Mouse (Mus musculus): ENCODE measurements at regions not wholly inside any gene's neighbourhood (a gene's known extent, or its start where the extent isn't known, plus 50 kb on each side); places are given as distances from the start of the nearest gene placed in this dataset.

DNA sequence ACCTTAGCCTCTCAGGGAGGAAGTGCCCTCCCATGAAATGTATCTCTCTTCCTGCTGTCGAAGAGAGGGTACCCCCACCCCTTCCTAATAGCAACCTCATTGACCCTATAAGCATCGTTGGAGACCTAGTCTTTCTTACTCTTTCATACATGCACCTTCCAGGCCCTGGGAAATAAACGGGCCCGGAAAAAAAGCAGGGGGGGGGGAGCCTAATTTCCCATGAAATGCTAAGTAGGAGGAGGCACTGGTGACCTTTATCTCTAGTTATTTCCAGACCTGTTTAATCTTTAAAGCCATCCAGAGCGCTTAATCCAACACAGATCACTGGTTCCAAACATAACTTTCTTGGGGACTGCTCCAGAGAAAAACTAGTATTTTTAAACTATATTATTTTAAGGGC lies 260.5 kb upstream of the A1bg start:
- Histone ChIP-seq H3K4me3 (replicated peaks) (no peak overlapping the region), H3K9me3 (replicated peaks) (no peaks in the 10 kb centered on the region), H3K27me3 (no peaks in the 10 kb centered on the region), H3K4me2 (no peak overlapping the region), H3K4me1 (replicated peaks) (no peaks in the 10 kb centered on the region), H3K27ac (no peak overlapping the region), H3K36me3 (no peaks in the 10 kb centered on the region), H3K9ac (no peak overlapping the region)
- DNase-seq (no peak), ATAC-seq (ENCODE audit: low read depth) (no peak)
- WGBS (ENCODE audit: insufficient replicate concordance): 41% methylated on average over 5 of the region's 5 CpGs

DNA sequence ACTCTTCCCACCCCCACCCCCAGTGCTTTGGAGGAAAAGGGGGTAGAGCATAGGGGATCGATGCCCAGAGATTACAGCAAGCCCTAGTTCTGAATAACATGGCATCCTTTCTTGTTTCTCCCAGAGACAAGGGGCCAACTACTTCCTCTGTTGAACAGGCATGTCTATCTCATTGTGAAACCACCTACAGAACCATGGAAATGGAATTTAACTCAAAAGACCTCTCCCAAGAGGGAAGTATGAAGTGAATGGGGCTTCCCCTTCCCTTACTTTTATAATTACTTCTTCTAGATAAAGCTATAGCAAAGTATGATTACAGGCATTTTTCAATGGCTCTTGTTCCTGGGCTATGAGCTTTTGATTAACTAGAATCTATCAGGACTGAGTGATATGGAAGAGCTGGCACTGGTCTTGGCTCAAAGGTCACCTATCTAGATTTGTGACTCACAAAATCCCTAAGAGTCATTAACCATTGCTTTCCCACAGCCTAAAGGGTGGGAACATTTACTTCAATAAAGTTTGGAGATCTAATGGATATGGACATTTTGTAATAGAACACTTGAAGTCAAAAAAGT lies 246.1 kb upstream of the A1bg start:
- H3K36me3 ChIP-seq: no peaks in the 10 kb centered on the region
- no peak overlapping the region for H3K4me2 ChIP-seq
- no peak overlapping the region for H3K9ac ChIP-seq
- no peaks in the 10 kb centered on the region for H3K9me3 ChIP-seq (replicated peaks)
- WGBS (ENCODE audit: insufficient replicate concordance): 52% methylated on average over 1 of the region's 1 CpGs
- DNase-seq (no peak), ATAC-seq (ENCODE audit: low read depth) (no peak)
- H3K4me1 ChIP-seq (replicated peaks): no peaks in the 10 kb centered on the region
- no peak overlapping the region for H3K27ac ChIP-seq
- H3K4me3 ChIP-seq (replicated peaks): no peak overlapping the region
- H3K27me3 ChIP-seq: no peaks in the 10 kb centered on the region

DNA sequence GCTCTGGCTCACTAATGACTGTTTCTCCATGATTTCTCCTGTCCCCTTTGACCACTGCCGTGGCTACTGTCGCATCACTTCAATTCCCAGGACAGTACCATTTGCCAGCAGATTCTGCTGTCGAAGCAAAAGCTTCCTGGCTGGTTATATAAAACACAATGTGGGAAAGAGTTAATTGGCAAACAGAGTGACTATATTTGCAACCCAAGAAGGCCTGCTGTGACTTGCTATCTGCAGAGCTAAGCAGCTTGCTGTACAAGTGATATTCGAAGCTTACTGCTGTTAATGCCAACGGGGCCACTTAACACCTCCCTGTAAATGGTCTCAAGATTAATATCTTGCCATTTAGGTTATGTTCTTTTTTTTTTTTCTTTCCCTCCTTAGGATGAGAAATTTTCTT lies 242.2 kb upstream of the A1bg start:
- Histone ChIP-seq H3K27me3 (no peaks in the 10 kb centered on the region), H3K27ac (no peak overlapping the region), H3K9me3 (replicated peaks) (no peaks in the 10 kb centered on the region), H3K4me1 (replicated peaks) (no peaks in the 10 kb centered on the region), H3K4me2 (no peak overlapping the region), H3K36me3 (no peaks in the 10 kb centered on the region), H3K9ac (no peak overlapping the region), H3K4me3 (replicated peaks) (no peak overlapping the region)
- WGBS (ENCODE audit: insufficient replicate concordance): 68% methylated on average over 5 of the region's 5 CpGs
- ATAC-seq (ENCODE audit: low read depth): no peak
- DNase-seq: no peak

DNA sequence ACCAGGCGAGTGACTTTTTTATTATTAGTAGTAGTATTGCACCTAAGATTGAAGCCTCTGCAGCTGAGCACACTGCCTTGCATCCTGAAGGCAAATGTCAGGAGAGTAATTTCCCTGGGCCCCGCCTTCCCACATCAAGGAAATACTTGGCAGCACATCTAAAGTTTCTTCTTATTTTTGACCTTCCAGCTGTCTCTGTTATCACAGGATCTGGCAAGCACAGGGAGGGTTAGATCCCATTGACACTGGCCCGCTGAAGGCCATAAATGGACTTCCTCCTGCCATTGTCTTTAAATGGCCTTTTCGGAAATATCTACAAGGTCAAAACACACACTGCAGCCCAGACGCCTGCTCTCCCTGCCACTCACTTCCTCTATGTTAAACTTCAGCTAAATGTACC lies 238.6 kb upstream of the A1bg start:
- WGBS (ENCODE audit: insufficient replicate concordance): 36% methylated on average over 5 of the region's 5 CpGs
- no peak for DNase-seq
- H3K27ac ChIP-seq: no peak overlapping the region

GRCm38 (mm10) chr15:61160666-61161065 lies 237.9 kb upstream of the A1bg start:
- no peaks in the 10 kb centered on the region for H3K27me3 ChIP-seq
- H3K9me3 ChIP-seq (replicated peaks): no peaks in the 10 kb centered on the region
- WGBS (ENCODE audit: insufficient replicate concordance): 50% methylated on average over 1 of the region's 1 CpGs
- H3K4me2 ChIP-seq: no peak overlapping the region
- no peak overlapping the region for H3K27ac ChIP-seq
- H3K4me1 ChIP-seq (replicated peaks): no peaks in the 10 kb centered on the region
- no peak overlapping the region for H3K9ac ChIP-seq
- DNase-seq (no peak), ATAC-seq (ENCODE audit: low read depth) (no peak)
- H3K4me3 ChIP-seq (replicated peaks): no peak overlapping the region
- H3K36me3 ChIP-seq: no peaks in the 10 kb centered on the region

More for the DNA sequence above, 238.6 kb upstream of the A1bg start:
- Histone ChIP-seq H3K4me2 (no peak overlapping the region), H3K9ac (no peak overlapping the region), H3K4me1 (replicated peaks) (no peaks in the 10 kb centered on the region), H3K36me3 (no peaks in the 10 kb centered on the region), H3K4me3 (replicated peaks) (no peak overlapping the region), H3K27me3 (no peaks in the 10 kb centered on the region), H3K9me3 (replicated peaks) (no peaks in the 10 kb centered on the region)
- ATAC-seq (ENCODE audit: low read depth): no peak

DNA sequence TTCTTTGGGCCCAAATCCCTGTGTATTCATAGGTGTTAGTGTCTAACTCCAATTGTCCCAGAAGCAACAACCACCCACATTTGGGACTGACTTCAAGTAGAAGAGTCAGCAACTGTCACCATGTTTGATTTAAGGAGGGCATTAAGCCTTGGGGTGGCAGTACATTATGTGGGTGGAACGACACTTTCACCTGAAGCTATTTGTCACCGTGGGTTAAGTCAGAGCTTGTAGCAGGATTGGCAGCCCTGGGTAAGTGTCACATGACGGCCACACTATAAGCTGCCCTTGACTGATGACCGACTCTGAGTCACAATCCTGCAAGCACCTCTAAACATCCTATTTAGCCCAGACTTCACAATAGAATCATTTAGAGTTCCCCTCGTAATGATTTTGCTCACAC lies 236.7 kb upstream of the A1bg start:
- Histone ChIP-seq H3K9ac (no peak overlapping the region), H3K27ac (no peak overlapping the region), H3K36me3 (no peaks in the 10 kb centered on the region), H3K27me3 (no peaks in the 10 kb centered on the region), H3K9me3 (replicated peaks) (no peaks in the 10 kb centered on the region), H3K4me2 (no peak overlapping the region), H3K4me3 (replicated peaks) (no peak overlapping the region), H3K4me1 (replicated peaks) (no peaks in the 10 kb centered on the region)
- 57% methylated on average over 5 of the region's 5 CpGs for WGBS (ENCODE audit: insufficient replicate concordance)
- DNase-seq: no peak
- ATAC-seq (ENCODE audit: low read depth): no peak

DNA sequence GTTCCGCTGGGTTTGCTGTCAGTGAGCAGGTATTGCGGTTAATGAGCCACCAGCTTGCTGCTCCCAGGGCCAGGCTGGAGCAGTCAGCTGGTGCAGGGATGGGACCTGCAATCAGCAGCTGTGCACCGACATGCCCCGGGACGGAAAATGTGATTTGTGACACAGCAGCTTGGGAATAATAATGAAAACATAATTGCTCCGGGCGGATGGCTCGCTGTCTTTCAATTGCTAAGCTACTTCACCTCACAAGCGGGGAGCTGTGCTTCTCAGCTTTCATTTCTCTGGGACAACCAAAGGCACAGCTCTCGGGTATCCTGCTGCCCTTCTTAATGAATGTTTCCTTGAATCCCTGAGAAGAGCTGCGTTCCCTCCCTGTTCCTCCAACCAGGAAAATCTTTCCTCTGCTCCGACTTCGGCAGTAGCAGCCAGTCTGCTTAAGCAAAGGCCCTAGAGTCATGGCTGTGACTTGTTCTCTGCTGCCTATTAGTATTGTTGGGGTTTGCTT lies 235.3 kb upstream of the A1bg start:
- H3K27ac ChIP-seq: no peak overlapping the region
- WGBS (ENCODE audit: insufficient replicate concordance): 62% methylated on average over 13 of the region's 13 CpGs
- no peaks in the 10 kb centered on the region for H3K9me3 ChIP-seq (replicated peaks)
- no peak overlapping the region for H3K9ac ChIP-seq
- H3K4me2 ChIP-seq: peak overlapping the region; percentile 12; the same call in 1 of the 2 replicates
- no peaks in the 10 kb centered on the region for H3K4me1 ChIP-seq (replicated peaks)
- H3K36me3 ChIP-seq: no peaks in the 10 kb centered on the region
- DNase-seq (no peak), ATAC-seq (ENCODE audit: low read depth) (no peak)
- H3K4me3 ChIP-seq (replicated peaks): no peak overlapping the region
- no peaks in the 10 kb centered on the region for H3K27me3 ChIP-seq

GRCm38 (mm10) chr15:61157543-61157942 lies 234.7 kb upstream of the A1bg start:
- Histone ChIP-seq H3K4me1 (replicated peaks) (no peaks in the 10 kb centered on the region), H3K27me3 (no peaks in the 10 kb centered on the region), H3K4me2 (no peak overlapping the region), H3K9me3 (replicated peaks) (no peaks in the 10 kb centered on the region), H3K27ac (no peak overlapping the region), H3K36me3 (no peaks in the 10 kb centered on the region), H3K4me3 (replicated peaks) (no peak overlapping the region), H3K9ac (no peak overlapping the region)
- ATAC-seq (ENCODE audit: low read depth): no peak
- peak; percentile 39 for DNase-seq
- WGBS (ENCODE audit: insufficient replicate concordance): 8% methylated on average over 13 of the region's 13 CpGs

GRCm38 (mm10) chr15:61155530-61155929 lies 232.7 kb upstream of the A1bg start:
- Histone ChIP-seq H3K4me2 (no peak overlapping the region), H3K9me3 (replicated peaks) (no peaks in the 10 kb centered on the region), H3K4me3 (replicated peaks) (no peak overlapping the region), H3K27ac (no peak overlapping the region), H3K27me3 (no peaks in the 10 kb centered on the region), H3K36me3 (no peaks in the 10 kb centered on the region), H3K9ac (no peak overlapping the region), H3K4me1 (replicated peaks) (no peaks in the 10 kb centered on the region)
- ATAC-seq (ENCODE audit: low read depth): no peak
- WGBS (ENCODE audit: insufficient replicate concordance): 61% methylated on average over 7 of the region's 7 CpGs
- no peak for DNase-seq

DNA sequence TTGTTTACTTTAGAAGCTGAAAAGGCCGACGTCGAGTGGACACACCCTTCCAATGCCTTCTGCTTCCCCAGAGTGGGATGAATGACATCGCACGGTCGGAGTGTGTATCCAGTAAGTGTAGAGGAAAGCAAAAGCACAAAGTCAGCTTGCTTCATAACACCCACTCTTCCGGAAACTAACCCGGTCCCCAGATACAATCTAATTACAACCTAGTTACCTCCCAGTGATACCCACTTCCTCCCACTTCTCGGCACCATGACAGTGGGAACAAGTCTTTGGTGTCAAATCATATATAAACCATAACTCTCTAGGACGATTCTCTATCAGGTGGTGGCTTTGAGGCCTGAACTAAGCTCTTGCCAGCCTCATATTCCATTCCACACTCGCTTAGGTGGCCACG lies 231.4 kb upstream of the A1bg start:
- no peaks in the 10 kb centered on the region for H3K27me3 ChIP-seq
- DNase-seq (no peak), ATAC-seq (ENCODE audit: low read depth) (no peak)
- no peaks in the 10 kb centered on the region for H3K4me1 ChIP-seq (replicated peaks)
- no peak overlapping the region for H3K4me2 ChIP-seq
- H3K27ac ChIP-seq: no peak overlapping the region
- H3K9me3 ChIP-seq (replicated peaks): no peaks in the 10 kb centered on the region
- 63% methylated on average over 12 of the region's 12 CpGs for WGBS (ENCODE audit: insufficient replicate concordance)
- H3K4me3 ChIP-seq (replicated peaks): no peak overlapping the region
- H3K36me3 ChIP-seq: no peaks in the 10 kb centered on the region
- H3K9ac ChIP-seq: no peak overlapping the region

DNA sequence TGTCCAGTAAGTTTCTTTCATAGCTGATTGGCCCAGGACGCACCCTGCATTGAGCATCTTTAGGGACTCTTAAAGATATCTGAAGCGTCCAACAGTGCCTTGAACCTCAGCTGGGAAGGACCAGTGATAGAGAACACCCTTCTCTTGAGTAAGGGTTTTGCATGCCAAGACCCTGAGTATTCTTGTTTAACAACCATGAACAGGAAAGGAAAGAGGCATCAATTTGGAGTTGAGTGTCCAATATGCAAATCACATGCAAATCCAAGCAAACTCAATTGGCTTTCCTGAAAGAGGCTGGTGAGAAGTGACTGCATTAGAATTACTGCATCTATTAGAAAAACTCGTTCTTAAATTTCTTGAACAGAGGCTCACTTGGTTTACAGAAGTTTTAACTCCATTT lies 220.0 kb upstream of the A1bg start:
- DNase-seq (no peak), ATAC-seq (ENCODE audit: low read depth) (no peak)
- H3K36me3 ChIP-seq: no peaks in the 10 kb centered on the region
- H3K4me1 ChIP-seq (replicated peaks): no peaks in the 10 kb centered on the region
- no peaks in the 10 kb centered on the region for H3K9me3 ChIP-seq (replicated peaks)
- no peak overlapping the region for H3K4me3 ChIP-seq (replicated peaks)
- 59% methylated on average over 3 of the region's 3 CpGs for WGBS (ENCODE audit: insufficient replicate concordance)
- no peak overlapping the region for H3K27ac ChIP-seq
- no peak overlapping the region for H3K9ac ChIP-seq
- H3K27me3 ChIP-seq: no peaks in the 10 kb centered on the region
- H3K4me2 ChIP-seq: no peak overlapping the region

DNA sequence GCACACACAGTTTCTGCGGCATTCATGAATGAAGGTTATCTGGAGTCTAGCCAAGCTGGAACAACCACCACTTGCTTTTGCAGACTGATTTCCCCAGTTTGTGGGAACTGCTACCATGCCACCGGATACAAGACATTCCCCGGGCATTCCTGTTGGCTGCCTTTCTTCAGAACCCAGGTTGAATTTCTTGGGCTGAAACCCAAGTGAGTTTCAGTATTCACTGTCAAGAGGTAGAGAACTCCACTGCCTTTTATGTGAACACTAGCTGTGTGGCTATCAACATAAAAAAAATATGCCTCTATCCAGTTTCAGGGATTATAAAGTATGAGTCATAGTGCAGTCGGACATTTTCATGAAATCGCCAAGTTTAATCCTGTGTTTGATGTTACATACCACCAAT lies 216.3 kb upstream of the A1bg start:
- DNase-seq: no peak

More for the DNA sequence above, 216.3 kb upstream of the A1bg start:
- Histone ChIP-seq H3K4me1 (replicated peaks) (no peaks in the 10 kb centered on the region), H3K27me3 (no peaks in the 10 kb centered on the region), H3K27ac (no peak overlapping the region), H3K4me2 (no peak overlapping the region), H3K36me3 (no peaks in the 10 kb centered on the region), H3K4me3 (replicated peaks) (no peak overlapping the region), H3K9me3 (replicated peaks) (no peaks in the 10 kb centered on the region), H3K9ac (no peak overlapping the region)
- 73% methylated on average over 5 of the region's 5 CpGs for WGBS (ENCODE audit: insufficient replicate concordance)
- ATAC-seq (ENCODE audit: low read depth): no peak
